Mouse (Mus musculus): ENCODE results near the gene Mpig6b. TPM values are rescaled to one million over a fixed set of nuclear protein-coding genes. Genes with fewer than 3 reads are reported as not detected.
A peak's percentile ranks its signal among the peaks of the same experiment; 100 is the strongest.

The Mpig6b gene
- polyA plus RNA-seq, 1 experiment from 2014 or later = 0.31 TPM

- WGBS = 4% methylated on average over 21 of the region's 21 CpGs
- Histone ChIP-seq H3K9me3 (no peaks in the 10 kb centered on the region; the same call in 1 of the 2 replicates), H3K4me1 (replicated peaks) (peaks cover 41% of the 10 kb centered on the region), H3K9ac (peak overlapping the region; percentile 74), H3K4me2 (peak overlapping the region; percentile 61), H3K27ac (peak overlapping the region; percentile 90), H3K36me3 (peaks cover 13% of the 10 kb centered on the region), H3K4me3 (peak overlapping the region; percentile 43), H3K27me3 (no peaks in the 10 kb centered on the region)
- peak; percentile 44; the same call in 1 of the 2 replicates for ATAC-seq (ENCODE audit: low FRiP score)
Measured at GRCm38 (mm10) chr17:35051156-35052086, 14.6 kb downstream of the Mpig6b start.

- H3K36me3 ChIP-seq = peaks cover 7% of the 10 kb centered on the region
- no peaks in the 10 kb centered on the region for H3K27me3 ChIP-seq
- peak overlapping the region; percentile 43 for H3K4me3 ChIP-seq
- peak overlapping the region; percentile 74 for H3K9ac ChIP-seq
- H3K4me2 ChIP-seq = peak overlapping the region; percentile 61
- H3K9me3 ChIP-seq = no peaks in the 10 kb centered on the region; the same call in 1 of the 2 replicates
- ATAC-seq (ENCODE audit: low FRiP score) = no peak
- peaks cover 47% of the 10 kb centered on the region for H3K4me1 ChIP-seq (replicated peaks)
- peak overlapping the region; percentile 89 for H3K27ac ChIP-seq
- WGBS = under 1% methylated on average over 27 of the region's 27 CpGs
Measured at GRCm38 (mm10) chr17:35050126-35050750, 15.7 kb downstream of the Mpig6b start.

GRCm38 (mm10) chr17:35049561-35050016 is 16.4 kb downstream of the Mpig6b start, which contains the start of gene Clic1:
Clic1 (plus strand) TSS chr17:35049966.
- Histone ChIP-seq H3K4me1 (replicated peaks) (peaks cover 47% of the 10 kb centered on the region), H3K36me3 (peaks cover 7% of the 10 kb centered on the region), H3K4me3 (peak within 1 kb of the TSS; percentile 43), H3K27ac (peak within 1 kb of the TSS; percentile 89), H3K9me3 (no peaks in the 10 kb centered on the region; the same call in 1 of the 2 replicates), H3K4me2 (peak within 1 kb of the TSS; percentile 61), H3K27me3 (no peaks in the 10 kb centered on the region), H3K9ac (peak within 1 kb of the TSS; percentile 74)
- WGBS = 4% methylated on average over 11 of the region's 11 CpGs
- no peak for ATAC-seq (ENCODE audit: low FRiP score)

GRCm38 (mm10) chr17:35048932-35049440 is 17.0 kb downstream of the Mpig6b start:
- no peak overlapping the region for H3K4me2 ChIP-seq
- H3K4me3 ChIP-seq = no peak overlapping the region
- WGBS = 80% methylated on average over 5 of the region's 5 CpGs
- H3K9ac ChIP-seq = no peak overlapping the region
- peaks cover 47% of the 10 kb centered on the region for H3K4me1 ChIP-seq (replicated peaks)
- ATAC-seq (ENCODE audit: low FRiP score) = no peak
- peaks cover 2% of the 10 kb centered on the region for H3K36me3 ChIP-seq
- no peaks in the 10 kb centered on the region for H3K9me3 ChIP-seq
- H3K27me3 ChIP-seq = no peaks in the 10 kb centered on the region
- H3K27ac ChIP-seq = peak overlapping the region; percentile 89; the same call in 1 of the 2 replicates

GRCm38 (mm10) chr17:35048149-35048931 is 17.6 kb downstream of the Mpig6b start:
- no peak overlapping the region for H3K9ac ChIP-seq
- no peak for ATAC-seq (ENCODE audit: low FRiP score)
- H3K4me3 ChIP-seq = no peak overlapping the region
- H3K27ac ChIP-seq = no peak overlapping the region; the same call in 1 of the 2 replicates
- peaks cover 47% of the 10 kb centered on the region for H3K4me1 ChIP-seq (replicated peaks)
- no peaks in the 10 kb centered on the region for H3K36me3 ChIP-seq
- no peaks in the 10 kb centered on the region for H3K9me3 ChIP-seq
- no peaks in the 10 kb centered on the region for H3K27me3 ChIP-seq
- WGBS = 50% methylated on average over 11 of the region's 11 CpGs
- no peak overlapping the region for H3K4me2 ChIP-seq

- H3K4me2 ChIP-seq = no peak overlapping the region
- 58% methylated on average over 1 of the region's 1 CpGs for WGBS
- no peaks in the 10 kb centered on the region for H3K9me3 ChIP-seq
- no peaks in the 10 kb centered on the region for H3K27me3 ChIP-seq
- no peaks in the 10 kb centered on the region for H3K36me3 ChIP-seq
- peak overlapping the region; percentile 14; the same call in 1 of the 2 replicates for H3K27ac ChIP-seq
- ATAC-seq (ENCODE audit: low FRiP score) = no peak
- H3K4me1 ChIP-seq (replicated peaks) = peaks cover 43% of the 10 kb centered on the region
- H3K4me3 ChIP-seq = no peak overlapping the region
- no peak overlapping the region for H3K9ac ChIP-seq
Measured at GRCm38 (mm10) chr17:35047688-35048087, 18.3 kb downstream of the Mpig6b start.

- peaks cover 35% of the 10 kb centered on the region for H3K4me1 ChIP-seq (replicated peaks)
- 3% methylated on average over 33 of the region's 33 CpGs for WGBS
- peak within 1 kb of the TSS; percentile 55 for H3K4me3 ChIP-seq
- ATAC-seq (ENCODE audit: low FRiP score) = peak; percentile 97
- H3K9ac ChIP-seq = peak within 1 kb of the TSS; percentile 83
- H3K4me2 ChIP-seq = peak within 1 kb of the TSS; percentile 99
- H3K9me3 ChIP-seq = no peaks in the 10 kb centered on the region
- H3K27ac ChIP-seq = peak within 1 kb of the TSS; percentile 69
- no peaks in the 10 kb centered on the region for H3K27me3 ChIP-seq
- H3K36me3 ChIP-seq = no peaks in the 10 kb centered on the region
Measured at GRCm38 (mm10) chr17:35046681-35047455, 19.1 kb downstream of the Mpig6b start, which contains the start of gene Msh5. Msh5 (minus strand) TSS chr17:35046745.

GRCm38 (mm10) chr17:35045807-35046680 is 19.9 kb downstream of the Mpig6b start:
- peak; percentile 79 for ATAC-seq (ENCODE audit: low FRiP score)
- H3K4me2 ChIP-seq = peak overlapping the region; percentile 99
- WGBS = 6% methylated on average over 47 of the region's 48 CpGs
- peak overlapping the region; percentile 83 for H3K9ac ChIP-seq
- no peaks in the 10 kb centered on the region for H3K9me3 ChIP-seq
- peak overlapping the region; percentile 55 for H3K4me3 ChIP-seq
- H3K4me1 ChIP-seq (replicated peaks) = peaks cover 27% of the 10 kb centered on the region
- peak overlapping the region; percentile 69 for H3K27ac ChIP-seq
- no peaks in the 10 kb centered on the region for H3K27me3 ChIP-seq
- no peaks in the 10 kb centered on the region for H3K36me3 ChIP-seq

- ATAC-seq (ENCODE audit: low FRiP score) = no peak
- Histone ChIP-seq H3K27ac (no peak overlapping the region), H3K9ac (no peak overlapping the region), H3K36me3 (no peaks in the 10 kb centered on the region), H3K4me3 (no peak overlapping the region), H3K4me2 (peak overlapping the region; percentile 99), H3K4me1 (replicated peaks) (peaks cover 25% of the 10 kb centered on the region), H3K27me3 (no peaks in the 10 kb centered on the region), H3K9me3 (no peaks in the 10 kb centered on the region)
- 93% methylated on average over 7 of the region's 7 CpGs for WGBS
Measured at GRCm38 (mm10) chr17:35044904-35045806, 20.8 kb downstream of the Mpig6b start.
